Mouse (Mus musculus): Measurements from ENCODE around the gene Eme2.

GRCm38 (mm10) chr17:24893276-24893675, 1.6 kb downstream of the Eme2 start:
- TF ChIP-seq CTCF (IDR thresholded peaks at IDR 0.05; ENCODE audit: borderline replicate concordance, insufficient read depth, low read length) = no peak
- no peak for TF ChIP-seq POLR2A (IDR thresholded peaks at IDR 0.05; ENCODE audit: low read depth, low read length)
